Mouse (Mus musculus): ENCODE measurements around the gene Msi2. TPM values are rescaled to one million over a fixed set of nuclear protein-coding genes. Genes with fewer than 3 reads are reported as not detected.

Msi2 gene
- polyA plus RNA-seq, 1 experiment from 2014 or later: 25.6 TPM

- Histone ChIP-seq H3K4me1 (ENCODE audit: control insufficient read depth, insufficient read depth, low read length) (peaks cover 9% of the 10 kb centered on the region), H3K4me2 (ENCODE audit: low read depth, low read length) (no peak overlapping the region), H3K36me3 (ENCODE audit: control insufficient read depth, insufficient read depth, low read length) (no peaks in the 10 kb centered on the region), H3K9me3 (ENCODE audit: control insufficient read depth, low read length) (no peaks in the 10 kb centered on the region), H3K27me3 (ENCODE audit: control insufficient read depth, insufficient read depth, low read length) (no peaks in the 10 kb centered on the region), H3K27ac (ENCODE audit: low read depth, low read length) (no peak overlapping the region), H3K4me3 (ENCODE audit: low read depth, low read length) (no peak overlapping the region), H3K9ac (replicated peaks; ENCODE audit: low read depth, low read length) (no peak overlapping the region)
- ATAC-seq (ENCODE audit: low read depth): no peak
- WGBS: 78% methylated on average over 2 of the region's 2 CpGs
Measured at GRCm38 (mm10) chr11:88379635-88380034, 338.7 kb downstream of the Msi2 start.

- Histone ChIP-seq H3K27ac (ENCODE audit: low read depth, low read length) (no peak overlapping the region), H3K4me1 (ENCODE audit: control insufficient read depth, insufficient read depth, low read length) (peaks cover 11% of the 10 kb centered on the region)
Measured at GRCm38 (mm10) chr11:88378686-88379339, 339.5 kb downstream of the Msi2 start.

GRCm38 (mm10) chr11:88372589-88372988 lies 345.7 kb downstream of the Msi2 start:
- H3K36me3 ChIP-seq (ENCODE audit: control insufficient read depth, insufficient read depth, low read length): no peaks in the 10 kb centered on the region
- no peak overlapping the region for H3K9ac ChIP-seq (replicated peaks; ENCODE audit: low read depth, low read length)
- ATAC-seq (ENCODE audit: low read depth): no peak
- WGBS: 84% methylated on average over 4 of the region's 4 CpGs
- H3K4me3 ChIP-seq (ENCODE audit: low read depth, low read length): no peak overlapping the region
- H3K27me3 ChIP-seq (ENCODE audit: control insufficient read depth, insufficient read depth, low read length): no peaks in the 10 kb centered on the region
- H3K27ac ChIP-seq (ENCODE audit: low read depth, low read length): no peak overlapping the region
- H3K4me2 ChIP-seq (ENCODE audit: low read depth, low read length): no peak overlapping the region
- H3K4me1 ChIP-seq (ENCODE audit: control insufficient read depth, insufficient read depth, low read length): 0 out of 2 replicates have a peak, but pooled peaks cover 2% of the 10 kb centered on the region
- H3K9me3 ChIP-seq (ENCODE audit: control insufficient read depth, low read length): no peaks in the 10 kb centered on the region

More at GRCm38 (mm10) chr11:88378686-88379339, 339.5 kb downstream of the Msi2 start:
- 39% methylated on average over 9 of the region's 9 CpGs for WGBS
- H3K36me3 ChIP-seq (ENCODE audit: control insufficient read depth, insufficient read depth, low read length): no peaks in the 10 kb centered on the region
- no peak for ATAC-seq (ENCODE audit: low read depth)
- H3K27me3 ChIP-seq (ENCODE audit: control insufficient read depth, insufficient read depth, low read length): no peaks in the 10 kb centered on the region
- H3K4me3 ChIP-seq (ENCODE audit: low read depth, low read length): no peak overlapping the region
- H3K9me3 ChIP-seq (ENCODE audit: control insufficient read depth, low read length): no peaks in the 10 kb centered on the region
- no peak overlapping the region for H3K9ac ChIP-seq (replicated peaks; ENCODE audit: low read depth, low read length)
- no peak overlapping the region for H3K4me2 ChIP-seq (ENCODE audit: low read depth, low read length)

- Histone ChIP-seq H3K27me3 (ENCODE audit: control insufficient read depth, insufficient read depth, low read length) (no peaks in the 10 kb centered on the region), H3K9me3 (ENCODE audit: control insufficient read depth, low read length) (no peaks in the 10 kb centered on the region), H3K9ac (replicated peaks; ENCODE audit: low read depth, low read length) (no peak overlapping the region), H3K36me3 (ENCODE audit: control insufficient read depth, insufficient read depth, low read length) (no peaks in the 10 kb centered on the region), H3K4me2 (ENCODE audit: low read depth, low read length) (no peak overlapping the region), H3K4me1 (ENCODE audit: control insufficient read depth, insufficient read depth, low read length) (0 out of 2 replicates have a peak, but pooled peaks cover 2% of the 10 kb centered on the region), H3K4me3 (ENCODE audit: low read depth, low read length) (no peak overlapping the region), H3K27ac (ENCODE audit: low read depth, low read length) (no peak overlapping the region)
- ATAC-seq (ENCODE audit: low read depth): no peak
- 76% methylated on average over 3 of the region's 3 CpGs for WGBS
Measured at GRCm38 (mm10) chr11:88369898-88370297, 348.4 kb downstream of the Msi2 start.

GRCm38 (mm10) chr11:88367501-88367900 lies 350.8 kb downstream of the Msi2 start:
- WGBS: 91% methylated on average over 4 of the region's 4 CpGs
- H3K4me2 ChIP-seq (ENCODE audit: low read depth, low read length): no peak overlapping the region
- no peak for ATAC-seq (ENCODE audit: low read depth)

GRCm38 (mm10) chr11:88365914-88366540 lies 352.3 kb downstream of the Msi2 start:
- WGBS: 94% methylated on average over 2 of the region's 2 CpGs
- Histone ChIP-seq H3K9me3 (ENCODE audit: control insufficient read depth, low read length) (no peaks in the 10 kb centered on the region), H3K4me3 (ENCODE audit: low read depth, low read length) (no peak overlapping the region), H3K9ac (replicated peaks; ENCODE audit: low read depth, low read length) (no peak overlapping the region), H3K27me3 (ENCODE audit: control insufficient read depth, insufficient read depth, low read length) (no peaks in the 10 kb centered on the region), H3K36me3 (ENCODE audit: control insufficient read depth, insufficient read depth, low read length) (no peaks in the 10 kb centered on the region), H3K4me1 (ENCODE audit: control insufficient read depth, insufficient read depth, low read length) (no peaks in the 10 kb centered on the region), H3K27ac (ENCODE audit: low read depth, low read length) (no peak overlapping the region), H3K4me2 (ENCODE audit: low read depth, low read length) (no peak overlapping the region)
- ATAC-seq (ENCODE audit: low read depth): no peak

More at GRCm38 (mm10) chr11:88367501-88367900, 350.8 kb downstream of the Msi2 start:
- H3K9me3 ChIP-seq (ENCODE audit: control insufficient read depth, low read length): no peaks in the 10 kb centered on the region
- no peak overlapping the region for H3K27ac ChIP-seq (ENCODE audit: low read depth, low read length)
- H3K9ac ChIP-seq (replicated peaks; ENCODE audit: low read depth, low read length): no peak overlapping the region
- no peaks in the 10 kb centered on the region for H3K36me3 ChIP-seq (ENCODE audit: control insufficient read depth, insufficient read depth, low read length)
- H3K27me3 ChIP-seq (ENCODE audit: control insufficient read depth, insufficient read depth, low read length): no peaks in the 10 kb centered on the region
- no peaks in the 10 kb centered on the region for H3K4me1 ChIP-seq (ENCODE audit: control insufficient read depth, insufficient read depth, low read length)
- no peak overlapping the region for H3K4me3 ChIP-seq (ENCODE audit: low read depth, low read length)

- Histone ChIP-seq H3K27me3 (ENCODE audit: control insufficient read depth, insufficient read depth, low read length) (no peaks in the 10 kb centered on the region), H3K4me1 (ENCODE audit: control insufficient read depth, insufficient read depth, low read length) (no peaks in the 10 kb centered on the region), H3K9ac (replicated peaks; ENCODE audit: low read depth, low read length) (no peak overlapping the region), H3K27ac (ENCODE audit: low read depth, low read length) (no peak overlapping the region), H3K36me3 (ENCODE audit: control insufficient read depth, insufficient read depth, low read length) (no peaks in the 10 kb centered on the region), H3K4me2 (ENCODE audit: low read depth, low read length) (no peak overlapping the region), H3K4me3 (ENCODE audit: low read depth, low read length) (no peak overlapping the region), H3K9me3 (ENCODE audit: control insufficient read depth, low read length) (no peaks in the 10 kb centered on the region)
- 93% methylated on average over 3 of the region's 3 CpGs for WGBS
- ATAC-seq (ENCODE audit: low read depth): no peak
Measured at GRCm38 (mm10) chr11:88364231-88364630, 354.1 kb downstream of the Msi2 start.

GRCm38 (mm10) chr11:88363481-88363880 lies 354.8 kb downstream of the Msi2 start:
- no peaks in the 10 kb centered on the region for H3K27me3 ChIP-seq (ENCODE audit: control insufficient read depth, insufficient read depth, low read length)
- 0 out of 2 replicates have a peak, but pooled peaks cover 3% of the 10 kb centered on the region for H3K4me1 ChIP-seq (ENCODE audit: control insufficient read depth, insufficient read depth, low read length)
- no peak overlapping the region for H3K27ac ChIP-seq (ENCODE audit: low read depth, low read length)
- H3K4me2 ChIP-seq (ENCODE audit: low read depth, low read length): no peak overlapping the region
- no peak overlapping the region for H3K4me3 ChIP-seq (ENCODE audit: low read depth, low read length)
- H3K36me3 ChIP-seq (ENCODE audit: control insufficient read depth, insufficient read depth, low read length): no peaks in the 10 kb centered on the region
- 92% methylated on average over 14 of the region's 14 CpGs for WGBS
- no peak overlapping the region for H3K9ac ChIP-seq (replicated peaks; ENCODE audit: low read depth, low read length)
- ATAC-seq (ENCODE audit: low read depth): no peak
- H3K9me3 ChIP-seq (ENCODE audit: control insufficient read depth, low read length): no peaks in the 10 kb centered on the region

GRCm38 (mm10) chr11:88359736-88360135 lies 358.6 kb downstream of the Msi2 start:
- WGBS: 87% methylated on average over 7 of the region's 7 CpGs

More at GRCm38 (mm10) chr11:88359736-88360135, 358.6 kb downstream of the Msi2 start:
- no peak overlapping the region for H3K9ac ChIP-seq (replicated peaks; ENCODE audit: low read depth, low read length)
- no peaks in the 10 kb centered on the region for H3K36me3 ChIP-seq (ENCODE audit: control insufficient read depth, insufficient read depth, low read length)
- no peak overlapping the region for H3K4me3 ChIP-seq (ENCODE audit: low read depth, low read length)
- no peaks in the 10 kb centered on the region for H3K9me3 ChIP-seq (ENCODE audit: control insufficient read depth, low read length)
- H3K27ac ChIP-seq (ENCODE audit: low read depth, low read length): no peak overlapping the region
- peaks cover 21% of the 10 kb centered on the region for H3K4me1 ChIP-seq (ENCODE audit: control insufficient read depth, insufficient read depth, low read length)
- ATAC-seq (ENCODE audit: low read depth): no peak
- no peak overlapping the region for H3K4me2 ChIP-seq (ENCODE audit: low read depth, low read length)
- no peaks in the 10 kb centered on the region for H3K27me3 ChIP-seq (ENCODE audit: control insufficient read depth, insufficient read depth, low read length)

Data from neural tube, embryonic 14.5 days (tissue).